Mouse (Mus musculus) limb, embryonic 11.5 days (tissue): Measurements from ENCODE around the gene Ptpra. TPM values are rescaled to one million over a fixed set of nuclear protein-coding genes. Genes with fewer than 3 reads are reported as not detected.

Experiments
- ATAC-seq: fragments of 200-750 bp; cut with Nextera tagmentation; 2 replicates; pipeline ENCODE4 v1.8.0; 2017; ENCODE audit warnings: low read depth; ENCODE audit not compliant: insufficient number of reproducible peaks, low FRiP score, low TSS enrichment
- DNase-seq: peaks from one replicate; pipeline ENCODE4 v3.0.0-alpha.2; 2015; ENCODE audit warnings: low spot score
- H3K27ac ChIP-seq: fragments of 300-500 bp; sonication (generic); replicated peaks from 2 replicates; pipeline ENCODE4 v1.5.1; 2014; ENCODE audit warnings: low read depth, mild to moderate bottlenecking, low read length
- H3K27me3 ChIP-seq: fragments of 300-500 bp; sonication (generic); 2 replicates; pipeline ENCODE4 v1.6.1; 2014; ENCODE audit warnings: mild to moderate bottlenecking, low read length, mixed read lengths; ENCODE audit not compliant: control insufficient read depth, insufficient read depth
- H3K36me3 ChIP-seq: fragments of 300-500 bp; sonication (generic); 2 replicates; pipeline ENCODE4 v1.6.1; 2014; ENCODE audit warnings: mild to moderate bottlenecking, low read length, moderate library complexity, mixed read lengths; ENCODE audit not compliant: control insufficient read depth, insufficient read depth
- H3K4me1 ChIP-seq: fragments of 300-500 bp; sonication (generic); 2 replicates; pipeline ENCODE4 v1.6.1; 2014; ENCODE audit warnings: low read length, mixed read lengths; ENCODE audit not compliant: control insufficient read depth, insufficient read depth
- H3K4me2 ChIP-seq: fragments of 300-500 bp; sonication (generic); 2 replicates; pipeline ENCODE4 v1.6.1; 2014; ENCODE audit warnings: low read depth, mild to moderate bottlenecking, moderate library complexity; ENCODE audit not compliant: severe bottlenecking
- H3K4me3 ChIP-seq: fragments of 300-500 bp; sonication (generic); 2 replicates; pipeline ENCODE4 v1.5.1; 2014; ENCODE audit warnings: low read depth, low read length
- H3K9ac ChIP-seq: fragments of 300-500 bp; sonication (generic); 2 replicates; pipeline ENCODE4 v1.6.1; 2014; ENCODE audit warnings: mild to moderate bottlenecking, low read length
- H3K9me3 ChIP-seq: fragments of 300-500 bp; sonication (generic); 2 replicates; pipeline ENCODE4 v1.6.1; 2016; ENCODE audit warnings: low read length; ENCODE audit not compliant: control insufficient read depth
- WGBS: fragments of 180-500 bp; shearing (Covaris S2); extraction: QIAGEN DNeasy Blood & Tissue Kit; methylation state at CpG from one replicate; pipeline ENCODE4 v1.1.7; 2014; 5-methylcytosine and 5-hydroxymethylcytosine counted together
- polyA plus RNA-seq: library from polyadenylated mRNA; unstranded; fragments of >200 nt; fragmentation: Nextera tagmentation; extraction: Ambion mirVana; gene quantifications from 2 replicates; pipeline ENCODE4 v1.2.1, GENCODE M21; 2014

Gene Ptpra
- polyA plus RNA-seq: 88.6 and 98.5 TPM in 2 replicates

DNA sequence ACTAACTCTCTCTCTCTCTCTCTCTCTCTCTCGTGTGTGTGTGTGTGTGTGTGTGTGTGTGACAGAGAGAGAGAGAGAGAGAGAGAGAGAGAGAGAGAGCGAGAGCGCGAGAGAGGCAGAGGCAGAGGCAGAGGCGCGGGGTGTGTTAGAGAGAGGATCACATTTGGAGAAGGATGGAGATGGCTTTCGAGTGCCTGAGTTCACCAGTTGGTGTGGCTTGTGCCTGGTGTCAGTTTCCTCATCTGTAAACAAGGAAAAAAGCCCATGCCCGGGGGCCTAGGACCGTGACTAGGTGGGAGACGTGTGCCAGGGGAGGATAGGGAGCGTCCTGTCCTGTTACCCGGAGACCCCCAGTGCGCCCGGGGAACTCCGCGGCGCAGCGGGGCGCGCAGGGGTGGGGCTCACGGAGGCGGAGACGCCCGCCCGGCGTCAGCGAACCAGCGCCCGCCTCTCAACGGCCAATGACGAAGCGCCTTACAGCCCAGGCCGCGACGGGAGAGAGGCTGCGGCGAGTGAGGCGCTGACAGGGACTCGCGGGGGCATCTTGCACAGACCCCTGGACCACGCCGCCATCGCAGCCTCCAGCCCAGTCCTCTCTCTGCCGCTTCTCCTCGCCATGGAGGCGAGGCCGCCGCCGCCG is at the start of gene Ptpra:
Ptpra (plus strand) TSS at position 485 of the 640 bp plus-strand sequence.
- Histone ChIP-seq H3K9me3 (no peaks in the 10 kb centered on the region), H3K4me3 (peak within 1 kb of the TSS; percentile 88), H3K27ac (peak within 1 kb of the TSS; percentile 53; the same call in 1 of the 2 replicates), H3K4me1 (peaks cover 8% of the 10 kb centered on the region), H3K4me2 (peak within 1 kb of the TSS; percentile 74), H3K9ac (peak within 1 kb of the TSS; percentile 84), H3K27me3 (no peaks in the 10 kb centered on the region), H3K36me3 (no peaks in the 10 kb centered on the region)
- WGBS: under 1% methylated on average over 41 of the region's 50 CpGs
- peak; percentile 94 for ATAC-seq
- peak; percentile 93 for DNase-seq

DNA sequence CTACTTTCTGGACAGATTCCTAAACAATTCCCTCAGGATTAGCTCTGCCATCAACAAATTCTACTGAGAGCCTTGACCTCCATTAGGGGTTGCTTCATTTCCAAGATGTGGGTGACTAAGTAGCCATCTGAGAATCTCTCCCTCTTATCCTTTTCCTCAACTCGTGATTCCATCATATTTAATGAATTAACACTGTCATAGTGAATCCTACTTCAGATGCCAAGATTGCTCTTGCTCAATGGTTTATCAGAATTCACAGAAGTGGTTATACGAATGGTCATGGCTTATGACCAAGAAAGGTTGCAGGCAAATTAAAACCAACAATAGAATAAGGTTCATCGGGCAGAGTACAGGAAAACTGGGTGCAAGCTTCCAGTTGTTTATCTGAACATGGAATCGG is 48.2 kb upstream of the Ptpra start:
- H3K27ac ChIP-seq: no peak overlapping the region
- DNase-seq (no peak), ATAC-seq (no peak)
- no peak overlapping the region for H3K9ac ChIP-seq
- H3K4me1 ChIP-seq: no peaks in the 10 kb centered on the region; the same call in 1 of the 2 replicates
- H3K4me3 ChIP-seq: no peak overlapping the region
- no peaks in the 10 kb centered on the region for H3K27me3 ChIP-seq
- 84% methylated on average over 4 of the region's 4 CpGs for WGBS
- no peaks in the 10 kb centered on the region for H3K9me3 ChIP-seq
- no peak overlapping the region for H3K4me2 ChIP-seq
- H3K36me3 ChIP-seq: no peaks in the 10 kb centered on the region

DNA sequence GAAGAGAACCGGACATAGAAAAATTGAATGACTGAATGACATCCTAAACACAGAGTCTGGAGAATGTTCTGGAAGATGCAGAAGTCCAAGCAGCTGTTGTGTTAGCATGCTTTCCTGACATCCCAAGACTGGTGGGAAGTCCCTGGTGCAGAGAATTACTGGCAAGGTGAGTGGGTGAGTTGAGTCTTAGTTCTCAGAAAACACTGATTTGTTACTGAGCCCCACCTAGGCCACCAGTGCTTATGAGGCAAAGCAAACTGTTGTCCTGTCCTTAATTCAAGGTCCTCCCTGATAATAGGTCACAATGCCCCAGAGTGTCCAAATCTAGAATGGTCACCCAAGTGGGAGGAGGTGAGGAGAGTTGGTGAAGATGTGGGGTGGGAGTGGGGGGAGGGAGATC is 45.1 kb upstream of the Ptpra start, which contains the start of the genes Gm28372 and 1700020A23Rik:
Gm28372 (plus strand) TSS at position 301 of the 400 bp plus-strand sequence.
1700020A23Rik (plus strand) TSS at position 321 of the 400 bp plus-strand sequence.
- ATAC-seq (no peak), DNase-seq (no peak)
- 96% methylated on average over 1 of the region's 1 CpGs for WGBS

DNA sequence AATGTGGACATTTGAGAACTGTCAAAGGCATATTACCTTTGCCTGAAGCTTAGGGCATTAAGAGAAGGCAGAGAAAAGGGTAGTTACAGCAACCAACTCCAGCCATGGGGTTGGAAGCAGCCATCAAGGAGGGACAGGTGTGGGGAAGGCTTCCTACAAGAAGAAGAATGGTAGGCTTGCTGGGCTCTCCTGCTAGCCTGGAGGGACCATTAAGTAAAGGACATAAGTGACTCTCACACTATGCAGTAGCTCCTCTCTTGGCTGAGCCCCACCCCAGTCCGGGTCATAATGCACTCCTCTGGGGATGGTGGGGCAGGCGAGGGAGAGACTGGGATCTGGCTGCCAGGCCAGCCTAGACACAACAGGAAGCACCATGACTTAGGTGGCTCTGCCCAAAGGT is 43.9 kb upstream of the Ptpra start, which contains the start of gene Tmem239:
Tmem239 (plus strand) TSS at position 301 of the 400 bp plus-strand sequence.
- 78% methylated on average over 2 of the region's 2 CpGs for WGBS
- Histone ChIP-seq H3K4me1 (no peaks in the 10 kb centered on the region), H3K27ac (no peak within 1 kb of the TSS), H3K9ac (no peak within 1 kb of the TSS), H3K4me3 (no peak within 1 kb of the TSS), H3K27me3 (no peaks in the 10 kb centered on the region), H3K36me3 (no peaks in the 10 kb centered on the region), H3K4me2 (no peak within 1 kb of the TSS), H3K9me3 (no peaks in the 10 kb centered on the region)
- no peak for ATAC-seq
- DNase-seq: no peak

More for the DNA sequence above, 45.1 kb upstream of the Ptpra start, which contains the start of the genes Gm28372 and 1700020A23Rik:
- H3K36me3 ChIP-seq: no peaks in the 10 kb centered on the region
- no peak within 1 kb of the TSS for H3K4me3 ChIP-seq
- H3K27ac ChIP-seq: no peak within 1 kb of the TSS
- H3K9ac ChIP-seq: no peak within 1 kb of the TSS
- no peak within 1 kb of the TSS for H3K4me2 ChIP-seq
- no peaks in the 10 kb centered on the region for H3K4me1 ChIP-seq
- H3K9me3 ChIP-seq: no peaks in the 10 kb centered on the region
- H3K27me3 ChIP-seq: no peaks in the 10 kb centered on the region

DNA sequence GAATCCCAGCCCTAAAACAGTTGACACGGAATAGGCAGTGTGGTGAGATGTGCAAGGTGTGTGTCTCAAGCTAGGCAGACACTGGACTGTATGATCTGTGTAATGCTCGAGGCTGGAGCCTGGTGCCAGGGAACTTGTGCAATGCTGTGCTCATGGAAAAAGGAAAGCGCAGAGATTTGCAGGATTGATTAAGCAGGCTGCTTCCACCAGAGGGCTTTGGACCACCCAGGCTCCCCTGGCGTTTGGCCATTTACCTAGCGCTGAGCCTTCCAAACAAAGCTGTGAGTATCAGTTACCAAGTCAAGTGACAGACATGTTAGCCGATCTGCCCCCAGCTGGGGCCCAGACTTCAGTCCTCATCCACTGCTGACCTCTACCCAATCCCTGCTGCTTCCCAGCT is 41.9 kb upstream of the Ptpra start:
- DNase-seq (peak; percentile 59), ATAC-seq (no peak)
- Histone ChIP-seq H3K27ac (no peak overlapping the region), H3K27me3 (no peaks in the 10 kb centered on the region), H3K4me3 (no peak overlapping the region), H3K4me2 (no peak overlapping the region), H3K9me3 (no peaks in the 10 kb centered on the region), H3K36me3 (no peaks in the 10 kb centered on the region), H3K9ac (no peak overlapping the region), H3K4me1 (no peaks in the 10 kb centered on the region)
- 24% methylated on average over 6 of the region's 6 CpGs for WGBS

DNA sequence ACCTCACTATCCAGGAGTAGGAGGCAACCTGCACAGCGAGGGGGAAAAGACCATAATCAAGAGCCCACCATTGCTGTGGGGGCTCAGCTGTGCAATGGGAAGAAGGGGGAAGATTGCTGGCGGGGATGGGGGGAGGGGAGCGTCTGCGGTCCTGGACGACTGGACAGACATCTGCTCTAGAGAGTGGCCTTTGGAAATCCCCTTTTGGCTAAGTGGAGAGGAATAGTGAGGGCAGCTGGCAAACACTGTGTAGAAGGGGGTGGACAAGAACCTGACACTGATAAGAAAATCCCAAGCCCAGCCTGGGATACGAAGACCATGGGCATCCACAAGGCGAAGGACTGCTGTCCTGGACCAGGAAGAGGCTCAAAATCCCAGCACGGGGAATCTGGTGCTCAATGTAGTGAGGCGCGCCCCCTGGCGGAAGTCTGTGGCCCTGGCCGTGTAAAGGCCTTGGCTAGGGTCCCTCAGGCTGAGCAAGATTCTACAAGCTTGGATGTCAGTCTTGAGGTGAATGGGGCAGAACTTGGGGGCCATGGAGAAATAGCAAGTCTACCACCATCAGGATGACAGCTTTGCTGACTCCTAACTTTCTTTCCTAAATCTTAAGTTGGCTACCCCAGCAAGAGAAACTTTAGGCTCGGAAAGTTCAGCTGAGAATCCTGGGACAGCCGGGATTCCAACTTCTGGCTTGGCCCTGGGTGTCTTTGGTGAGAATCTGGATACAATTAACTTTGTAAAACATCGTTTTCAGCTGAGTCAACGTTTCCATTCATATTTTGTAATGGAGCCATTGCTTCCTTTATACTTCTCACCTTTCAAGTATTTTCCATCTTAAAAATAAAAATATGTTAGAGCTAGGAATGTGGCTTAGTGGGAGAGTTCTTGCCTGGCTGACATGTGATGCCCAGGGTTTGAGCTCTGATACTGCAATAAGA is 38.3 kb upstream of the Ptpra start:
- no peaks in the 10 kb centered on the region for H3K27me3 ChIP-seq
- H3K27ac ChIP-seq: no peak overlapping the region
- ATAC-seq (peak; percentile 56; the same call in 1 of the 2 replicates), DNase-seq (peak; percentile 93)
- H3K9me3 ChIP-seq: no peaks in the 10 kb centered on the region
- no peak overlapping the region for H3K9ac ChIP-seq
- H3K4me1 ChIP-seq: no peaks in the 10 kb centered on the region
- no peak overlapping the region for H3K4me3 ChIP-seq
- H3K4me2 ChIP-seq: no peak overlapping the region
- no peaks in the 10 kb centered on the region for H3K36me3 ChIP-seq
- 43% methylated on average over 16 of the region's 16 CpGs for WGBS

DNA sequence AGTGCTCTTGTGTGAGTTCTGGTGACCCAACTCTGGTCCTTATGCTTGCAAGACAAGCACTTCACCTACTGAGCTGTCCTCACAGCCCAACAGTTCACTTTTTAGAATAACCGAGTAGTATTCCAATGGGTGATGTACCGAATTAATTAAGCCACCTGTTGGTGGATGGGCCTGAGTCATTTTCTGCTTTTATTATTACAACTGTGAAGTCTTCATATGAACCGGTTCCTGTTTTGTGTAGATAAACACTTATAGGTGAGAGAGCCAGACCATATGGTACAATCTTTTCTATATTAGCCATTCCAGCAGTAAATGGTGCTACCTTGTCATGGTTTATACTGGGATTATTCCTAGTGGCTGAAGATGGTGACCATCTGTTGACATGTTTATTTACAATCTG is 37.3 kb upstream of the Ptpra start:
- Histone ChIP-seq H3K36me3 (no peaks in the 10 kb centered on the region), H3K9me3 (no peaks in the 10 kb centered on the region), H3K9ac (no peak overlapping the region), H3K4me1 (no peaks in the 10 kb centered on the region), H3K27me3 (no peaks in the 10 kb centered on the region), H3K27ac (no peak overlapping the region), H3K4me2 (no peak overlapping the region), H3K4me3 (no peak overlapping the region)
- no peak for DNase-seq
- ATAC-seq: no peak
- 84% methylated on average over 3 of the region's 3 CpGs for WGBS

DNA sequence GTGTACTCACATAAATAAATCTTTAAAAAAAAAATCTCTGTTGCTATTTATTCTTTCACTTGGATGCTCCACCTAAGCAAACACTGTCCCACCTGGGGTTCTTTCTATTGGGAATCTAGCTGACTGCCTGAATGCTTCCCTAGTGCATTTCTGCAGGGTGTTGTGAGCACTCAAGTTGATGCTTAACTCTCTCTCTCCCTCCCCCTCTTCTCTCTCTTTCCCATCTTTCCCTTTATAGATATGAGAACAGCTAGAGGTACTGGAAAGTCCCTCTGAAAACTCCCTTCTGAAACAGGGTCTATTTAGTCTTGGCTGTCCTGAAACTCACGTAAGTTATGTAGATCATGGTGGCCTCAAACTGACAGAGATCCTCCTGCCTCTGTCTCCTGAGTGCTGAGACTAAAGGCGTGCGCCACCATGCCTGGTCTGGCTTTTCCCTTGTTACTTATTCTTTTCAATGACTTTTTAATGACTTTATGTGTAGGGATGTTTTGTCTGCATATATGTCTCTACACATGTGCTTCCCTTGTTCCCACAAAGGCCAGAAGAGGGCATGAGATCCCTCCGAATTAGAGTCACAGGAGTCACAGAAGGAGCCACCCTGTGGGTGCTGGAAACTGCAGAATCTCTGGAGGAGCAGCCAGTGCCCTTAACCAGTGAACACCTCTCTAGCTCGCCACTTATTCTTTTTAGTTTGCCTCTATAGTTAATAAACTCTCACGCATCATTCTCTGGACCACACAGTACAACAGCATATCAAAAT is 35.8 kb upstream of the Ptpra start:
- H3K4me3 ChIP-seq: no peak overlapping the region
- no peak overlapping the region for H3K4me2 ChIP-seq
- no peaks in the 10 kb centered on the region for H3K27me3 ChIP-seq
- no peaks in the 10 kb centered on the region for H3K9me3 ChIP-seq
- H3K36me3 ChIP-seq: no peaks in the 10 kb centered on the region
- ATAC-seq (no peak), DNase-seq (no peak)
- no peaks in the 10 kb centered on the region for H3K4me1 ChIP-seq
- WGBS: 76% methylated on average over 6 of the region's 6 CpGs
- H3K9ac ChIP-seq: no peak overlapping the region
- no peak overlapping the region for H3K27ac ChIP-seq
